Mouse (Mus musculus): ENCODE results near the gene Gpr35. TPM values are rescaled to one million over a fixed set of nuclear protein-coding genes. Genes with fewer than 3 reads are reported as not detected.

The Gpr35 gene
- polyA plus RNA-seq, 1 experiment: 1.9 TPM

DNA sequence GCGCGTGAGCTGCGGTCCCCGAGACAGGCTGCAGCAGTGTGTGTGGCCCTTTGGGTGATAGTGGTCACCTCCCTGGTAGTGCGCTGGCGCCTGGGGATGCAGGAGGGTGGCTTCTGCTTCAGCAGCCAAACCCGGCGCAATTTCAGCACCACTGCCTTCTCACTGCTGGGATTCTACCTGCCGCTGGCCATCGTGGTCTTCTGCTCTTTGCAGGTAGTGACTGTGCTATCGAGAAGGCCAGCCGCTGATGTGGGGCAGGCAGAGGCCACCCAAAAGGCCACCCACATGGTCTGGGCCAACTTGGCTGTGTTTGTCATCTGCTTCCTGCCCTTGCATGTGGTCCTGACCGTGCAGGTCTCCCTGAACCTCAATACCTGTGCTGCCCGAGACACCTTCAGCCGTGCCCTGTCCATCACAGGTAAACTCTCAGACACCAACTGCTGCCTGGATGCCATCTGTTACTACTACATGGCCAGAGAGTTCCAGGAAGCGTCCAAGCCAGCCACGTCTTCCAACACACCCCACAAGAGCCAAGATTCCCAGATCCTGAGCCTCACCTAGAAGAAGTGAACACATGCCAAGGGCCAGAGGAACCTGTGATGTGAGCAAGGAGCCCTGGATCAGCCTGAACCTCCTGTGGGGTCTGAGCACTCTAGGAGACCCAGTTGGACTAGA lies 32.4 kb downstream of the Gpr35 start:
- no peaks in the 10 kb centered on the region for H3K27me3 ChIP-seq (replicated peaks; ENCODE audit: control insufficient read depth, insufficient read depth, low read length)
- TF ChIP-seq POLR2A (IDR thresholded peaks at IDR 0.05; ENCODE audit: low read depth, low read length) (no peak), CTCF (conservative IDR thresholded peaks at IDR 0.05; ENCODE audit: insufficient read depth, insufficient read length, low read depth, low read length) (no peak)
- H3K4me3 ChIP-seq (ENCODE audit: insufficient read depth, low read depth, low read length): no peak overlapping the region
- H3K4me1 ChIP-seq (ENCODE audit: control insufficient read depth, insufficient read depth, low read length): no peaks in the 10 kb centered on the region
- no peaks in the 10 kb centered on the region for H3K36me3 ChIP-seq (ENCODE audit: control insufficient read depth, insufficient read depth, low read length)
- no peak overlapping the region for H3K27ac ChIP-seq (ENCODE audit: insufficient read depth, low read depth, low read length)
- 95% methylated on average over 17 of the region's 17 CpGs for WGBS
- no peak for DNase-seq

GRCm38 (mm10) chr1:92984999-92985398 lies 34.3 kb downstream of the Gpr35 start:
- DNase-seq: no peak
- Histone ChIP-seq H3K27ac (ENCODE audit: insufficient read depth, low read depth, low read length) (no peak overlapping the region), H3K4me1 (ENCODE audit: control insufficient read depth, insufficient read depth, low read length) (no peaks in the 10 kb centered on the region), H3K36me3 (ENCODE audit: control insufficient read depth, insufficient read depth, low read length) (no peaks in the 10 kb centered on the region), H3K27me3 (replicated peaks; ENCODE audit: control insufficient read depth, insufficient read depth, low read length) (no peaks in the 10 kb centered on the region), H3K4me3 (ENCODE audit: insufficient read depth, low read depth, low read length) (no peak overlapping the region)
- WGBS: 93% methylated on average over 5 of the region's 5 CpGs
- TF ChIP-seq CTCF (conservative IDR thresholded peaks at IDR 0.05; ENCODE audit: insufficient read depth, insufficient read length, low read depth, low read length) (no peak), POLR2A (IDR thresholded peaks at IDR 0.05; ENCODE audit: low read depth, low read length) (no peak)

DNA sequence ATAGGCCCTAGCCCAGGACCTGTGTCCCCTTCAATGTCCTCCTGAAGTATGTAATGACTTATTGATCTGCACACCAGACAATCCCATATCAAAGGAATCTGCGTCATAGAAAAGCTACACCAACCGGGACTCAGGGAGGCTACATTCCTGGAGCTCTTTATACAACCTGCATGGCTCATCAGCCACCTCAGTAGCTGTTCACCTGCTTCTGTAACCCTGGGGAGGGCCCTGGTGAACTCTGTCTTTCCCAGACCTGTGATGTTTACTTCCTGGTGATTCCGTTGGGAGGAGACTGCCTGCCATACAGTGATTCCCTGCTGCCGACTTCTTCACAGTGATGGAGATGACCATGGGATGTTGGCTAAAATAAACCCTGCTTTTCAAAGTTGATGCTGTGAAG lies 38.2 kb downstream of the Gpr35 start:
- no peaks in the 10 kb centered on the region for H3K36me3 ChIP-seq (ENCODE audit: control insufficient read depth, insufficient read depth, low read length)
- TF ChIP-seq CTCF (conservative IDR thresholded peaks at IDR 0.05; ENCODE audit: insufficient read depth, insufficient read length, low read depth, low read length): no peak
- TF ChIP-seq POLR2A (IDR thresholded peaks at IDR 0.05; ENCODE audit: low read depth, low read length): no peak
- H3K4me3 ChIP-seq (ENCODE audit: insufficient read depth, low read depth, low read length): no peak overlapping the region
- H3K27me3 ChIP-seq (replicated peaks; ENCODE audit: control insufficient read depth, insufficient read depth, low read length): no peaks in the 10 kb centered on the region
- H3K4me1 ChIP-seq (ENCODE audit: control insufficient read depth, insufficient read depth, low read length): no peaks in the 10 kb centered on the region
- H3K27ac ChIP-seq (ENCODE audit: insufficient read depth, low read depth, low read length): no peak overlapping the region
- WGBS: 76% methylated on average over 4 of the region's 4 CpGs
- no peak for DNase-seq

- H3K4me1 ChIP-seq (ENCODE audit: control insufficient read depth, insufficient read depth, low read length): no peaks in the 10 kb centered on the region
- no peak overlapping the region for H3K4me3 ChIP-seq (ENCODE audit: insufficient read depth, low read depth, low read length)
- DNase-seq: no peak
- WGBS: 57% methylated on average over 4 of the region's 4 CpGs
- no peak overlapping the region for H3K27ac ChIP-seq (ENCODE audit: insufficient read depth, low read depth, low read length)
- H3K27me3 ChIP-seq (replicated peaks; ENCODE audit: control insufficient read depth, insufficient read depth, low read length): no peaks in the 10 kb centered on the region
- H3K36me3 ChIP-seq (ENCODE audit: control insufficient read depth, insufficient read depth, low read length): no peaks in the 10 kb centered on the region
- no peak for TF ChIP-seq POLR2A (IDR thresholded peaks at IDR 0.05; ENCODE audit: low read depth, low read length)
- TF ChIP-seq CTCF (conservative IDR thresholded peaks at IDR 0.05; ENCODE audit: insufficient read depth, insufficient read length, low read depth, low read length): no peak
Observed at GRCm38 (mm10) chr1:92989891-92990290, 39.2 kb downstream of the Gpr35 start.

- no peak overlapping the region for H3K27ac ChIP-seq (ENCODE audit: insufficient read depth, low read depth, low read length)
- DNase-seq: no peak
- no peak overlapping the region for H3K4me3 ChIP-seq (ENCODE audit: insufficient read depth, low read depth, low read length)
- TF ChIP-seq POLR2A (IDR thresholded peaks at IDR 0.05; ENCODE audit: low read depth, low read length) (no peak), CTCF (conservative IDR thresholded peaks at IDR 0.05; ENCODE audit: insufficient read depth, insufficient read length, low read depth, low read length) (no peak)
- H3K4me1 ChIP-seq (ENCODE audit: control insufficient read depth, insufficient read depth, low read length): no peaks in the 10 kb centered on the region
- WGBS: 87% methylated on average over 6 of the region's 6 CpGs
- H3K36me3 ChIP-seq (ENCODE audit: control insufficient read depth, insufficient read depth, low read length): no peaks in the 10 kb centered on the region
- no peaks in the 10 kb centered on the region for H3K27me3 ChIP-seq (replicated peaks; ENCODE audit: control insufficient read depth, insufficient read depth, low read length)
Observed at GRCm38 (mm10) chr1:92992214-92992855, 41.7 kb downstream of the Gpr35 start.

DNA sequence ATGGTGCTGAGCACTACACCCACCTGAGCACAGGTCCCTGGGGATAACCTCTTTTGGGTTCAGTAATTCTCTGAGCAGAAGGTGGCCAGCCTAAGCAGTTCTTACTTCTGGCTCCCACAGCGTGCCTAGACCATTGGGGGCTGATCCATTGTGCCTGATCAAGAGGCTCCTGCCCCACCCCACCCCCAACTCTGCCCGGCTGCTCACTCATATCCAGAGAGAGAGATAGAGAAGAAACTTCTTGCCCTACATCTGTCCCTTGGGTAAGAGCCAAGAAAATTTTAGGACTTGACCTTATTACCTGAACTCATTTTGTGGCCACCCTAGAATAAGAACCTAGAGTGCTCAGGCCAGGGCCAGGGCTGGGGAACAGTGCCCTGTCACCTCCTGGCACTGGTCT lies 42.2 kb downstream of the Gpr35 start:
- Histone ChIP-seq H3K36me3 (ENCODE audit: control insufficient read depth, insufficient read depth, low read length) (no peaks in the 10 kb centered on the region), H3K27ac (ENCODE audit: insufficient read depth, low read depth, low read length) (no peak overlapping the region), H3K4me1 (ENCODE audit: control insufficient read depth, insufficient read depth, low read length) (no peaks in the 10 kb centered on the region), H3K27me3 (replicated peaks; ENCODE audit: control insufficient read depth, insufficient read depth, low read length) (no peaks in the 10 kb centered on the region), H3K4me3 (ENCODE audit: insufficient read depth, low read depth, low read length) (no peak overlapping the region)
- no peak for TF ChIP-seq POLR2A (IDR thresholded peaks at IDR 0.05; ENCODE audit: low read depth, low read length)
- TF ChIP-seq CTCF (conservative IDR thresholded peaks at IDR 0.05; ENCODE audit: insufficient read depth, insufficient read length, low read depth, low read length): no peak
- DNase-seq: no peak
- 90% methylated on average over 2 of the region's 2 CpGs for WGBS

DNA sequence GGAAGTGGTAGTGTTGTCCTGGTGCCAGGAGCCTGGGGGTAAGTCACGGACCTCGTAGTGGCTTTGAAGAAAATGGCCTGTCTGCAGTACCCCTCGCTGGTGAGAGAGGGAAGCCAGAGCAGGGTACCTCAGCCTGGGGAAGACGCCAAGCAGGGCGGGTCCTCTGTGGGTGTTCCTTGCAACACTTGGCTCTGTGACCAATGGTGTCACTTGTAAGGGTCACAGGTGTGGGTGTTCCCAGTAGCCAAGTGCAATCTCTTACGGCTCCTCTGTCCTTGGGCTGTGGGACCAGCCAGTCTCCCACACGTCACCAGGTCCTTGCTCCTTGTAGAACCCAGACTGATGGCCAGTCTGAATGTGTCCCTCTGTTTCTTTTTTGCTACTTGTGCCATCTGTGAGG lies 55.4 kb downstream of the Gpr35 start, which contains the start of gene Aqp12:
Gene Aqp12, plus strand, starts transcription at position 274 of the 400 bp plus-strand sequence.
- H3K27ac ChIP-seq (ENCODE audit: insufficient read depth, low read depth, low read length): no peak within 1 kb of the TSS
- no peaks in the 10 kb centered on the region for H3K36me3 ChIP-seq (ENCODE audit: control insufficient read depth, insufficient read depth, low read length)
- TF ChIP-seq CTCF (conservative IDR thresholded peaks at IDR 0.05; ENCODE audit: insufficient read depth, insufficient read length, low read depth, low read length): no peak
- no peak for TF ChIP-seq POLR2A (IDR thresholded peaks at IDR 0.05; ENCODE audit: low read depth, low read length)
- H3K27me3 ChIP-seq (replicated peaks; ENCODE audit: control insufficient read depth, insufficient read depth, low read length): no peaks in the 10 kb centered on the region
- WGBS: 75% methylated on average over 7 of the region's 7 CpGs
- no peak within 1 kb of the TSS for H3K4me3 ChIP-seq (ENCODE audit: insufficient read depth, low read depth, low read length)
- no peaks in the 10 kb centered on the region for H3K4me1 ChIP-seq (ENCODE audit: control insufficient read depth, insufficient read depth, low read length)
- no peak for DNase-seq
